ENCODE assay signal across 23 mouse cellular contexts in the genomic region with DNA sequence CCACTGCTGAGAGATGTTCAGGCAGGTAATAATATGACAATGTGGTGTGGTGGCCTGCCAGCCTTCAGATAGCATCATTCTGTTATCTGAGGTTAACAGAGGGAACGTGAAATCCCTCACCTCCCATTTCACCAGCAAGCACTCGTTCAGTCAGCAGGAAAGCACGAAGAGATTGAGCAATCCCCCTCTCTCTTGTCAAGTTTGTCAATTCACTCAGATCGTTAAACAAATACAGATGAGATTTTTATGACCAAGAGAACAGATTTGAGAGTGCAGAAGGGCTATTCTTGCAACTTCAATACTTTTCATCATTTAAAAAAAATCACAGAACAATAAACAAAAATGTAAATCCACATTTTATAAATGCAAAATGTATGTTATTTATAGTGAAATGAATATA.
"Had no signal": no experiment of that assay in that cellular context is flagged by ENCODE, and none has a peak within 500 bp of the region (broad histone marks: within the 10 kb centered on the region; RNA-seq: fewer than 3 reads in every experiment).

No protein-coding gene starts in this region.

- H3K27me3 ChIP-seq: limb, embryonic 12.5 days; limb, embryonic 15.5 days; megakaryocyte, embryonic 14.5 days; midbrain, embryonic 13.5 days; neural tube, embryonic 13.5 days had no signal

- H3K4me2 ChIP-seq: limb, embryonic 12.5 days; limb, embryonic 15.5 days; liver, embryonic 11.5 days; midbrain, embryonic 13.5 days; neural tube, embryonic 13.5 days had no signal

- H3K27ac ChIP-seq: kidney, postnatal 0 days; layer of hippocampus, adult 2 months; left cerebral cortex, adult 2 months; limb, embryonic 12.5 days; limb, embryonic 15.5 days; liver, embryonic 14.5 days; midbrain, embryonic 10.5 days; midbrain, embryonic 13.5 days; neural tube, embryonic 13.5 days; stomach, postnatal 0 days had no signal

- DNase-seq: kidney, adult 2 months; kidney, postnatal 25 days; layer of hippocampus, adult 9-11 months; left cerebral cortex, postnatal 4 days; liver, postnatal 0 days; thymus, adult 2 months; thymus, postnatal 14 days; thymus, postnatal 4 days had no signal

- H3K36me3 ChIP-seq: limb, embryonic 12.5 days; limb, embryonic 15.5 days; midbrain, embryonic 10.5 days; midbrain, embryonic 13.5 days; neural tube, embryonic 13.5 days had no signal

- H3K4me1 ChIP-seq: limb, embryonic 12.5 days; limb, embryonic 15.5 days; megakaryocyte, embryonic 14.5 days had no signal

- H3K4me3 ChIP-seq: layer of hippocampus, adult 2 months; left cerebral cortex, adult 2 months; limb, embryonic 12.5 days; limb, embryonic 15.5 days; megakaryocyte, embryonic 14.5 days; midbrain, embryonic 10.5 days; midbrain, embryonic 13.5 days; myocyte; neural tube, embryonic 13.5 days had no signal

- H3K9me3 ChIP-seq: limb, embryonic 15.5 days; midbrain, embryonic 10.5 days; midbrain, embryonic 13.5 days; neural tube, embryonic 13.5 days had no signal

- H3K9ac ChIP-seq: limb, embryonic 12.5 days; limb, embryonic 15.5 days; liver, embryonic 14.5 days; liver, postnatal 0 days; midbrain, embryonic 13.5 days; neural tube, embryonic 13.5 days had no signal

- ATAC-seq: intestine, postnatal 0 days; liver, postnatal 0 days; midbrain, embryonic 13.5 days; midbrain, embryonic 16.5 days had no signal
